Mouse (Mus musculus) right cerebral cortex, postnatal 10 days (tissue): Measurements from ENCODE around the gene Lgals7.
"Not testable (repeated sequence)": the region's sequence is repeated elsewhere in the genome, so short reads cannot be mapped to it uniquely, and the experiment has no call there.

ENCODE experiments used
- DNase-seq, 2 experiments: peaks; one replicate each; pipeline ENCODE4 v3.0.0; 2021; ENCODE audit warnings: low spot score in 2 of 2

The Lgals7 gene

GRCm38 (mm10) chr7:28876099-28876498 is 12.4 kb downstream of the Lgals7 start:
- no peak for DNase-seq

- no peak for DNase-seq
Measured at GRCm38 (mm10) chr7:28877155-28877554, 13.5 kb downstream of the Lgals7 start.

DNA sequence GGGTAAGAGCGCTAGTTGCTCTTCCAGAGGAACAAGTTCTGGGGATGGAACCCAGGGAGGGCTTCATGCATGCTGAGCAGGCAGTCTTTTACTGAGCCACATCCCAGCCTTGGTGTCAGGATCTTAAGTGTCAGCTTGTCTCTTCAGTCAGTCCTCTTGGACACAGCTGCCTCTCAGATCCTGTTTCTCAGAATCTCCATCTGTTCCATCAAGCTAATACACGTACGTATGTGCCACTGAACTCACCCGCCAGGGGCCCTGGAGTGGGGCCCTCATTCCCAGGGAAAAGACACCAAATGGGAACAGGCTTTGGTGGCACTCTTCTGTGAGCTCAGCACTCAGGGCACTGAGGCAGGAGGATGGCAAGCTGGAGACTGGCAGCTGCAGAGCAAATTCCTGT is 14.2 kb downstream of the Lgals7 start:
- DNase-seq, result no peak

DNA sequence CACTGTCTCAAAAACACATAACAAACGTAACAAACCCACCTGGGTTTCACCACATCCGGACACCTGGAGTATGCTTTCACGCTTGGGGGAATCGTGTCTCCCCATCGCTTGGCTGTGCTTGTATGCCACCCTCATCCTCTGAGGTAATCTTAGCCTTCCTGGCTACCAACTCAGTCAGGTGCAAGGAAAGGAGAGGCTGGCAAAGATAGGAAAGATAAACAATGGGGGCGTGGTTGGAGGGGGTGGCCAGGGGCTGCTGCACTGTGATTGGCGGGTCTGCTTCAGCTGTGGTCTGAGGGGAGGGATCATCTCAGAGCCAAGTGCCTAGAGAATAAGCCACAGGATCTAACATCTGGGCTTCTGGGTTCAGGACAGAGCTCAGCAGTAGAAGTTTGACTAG is 16.0 kb downstream of the Lgals7 start:
- no peak for DNase-seq

GRCm38 (mm10) chr7:28880554-28880953 is 16.9 kb downstream of the Lgals7 start:
- no peak for DNase-seq

DNA sequence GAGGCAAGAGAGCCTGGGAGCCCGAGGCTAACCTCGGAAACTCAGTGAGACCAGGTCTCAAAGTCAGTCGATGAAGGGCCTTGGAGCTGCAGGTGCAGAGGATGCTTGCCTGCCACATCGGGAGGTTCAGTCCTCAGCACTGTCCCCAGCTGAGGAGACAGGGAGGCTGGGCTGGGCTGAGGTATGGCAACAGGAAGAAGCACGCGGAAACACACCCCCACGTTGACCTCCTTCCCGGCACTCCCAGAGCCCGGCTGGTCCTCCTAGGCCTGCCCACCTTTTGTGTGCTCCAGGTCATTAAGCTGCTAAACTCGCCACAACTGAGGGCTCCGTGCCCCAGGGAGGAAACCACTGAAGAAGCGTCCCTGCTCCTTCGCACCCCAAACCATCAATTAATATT is 17.5 kb downstream of the Lgals7 start, which contains the start of gene Capn12:
Gene Capn12 (plus strand): TSS at position 224 of the 400 bp plus-strand sequence.
- DNase-seq, result no peak

DNA sequence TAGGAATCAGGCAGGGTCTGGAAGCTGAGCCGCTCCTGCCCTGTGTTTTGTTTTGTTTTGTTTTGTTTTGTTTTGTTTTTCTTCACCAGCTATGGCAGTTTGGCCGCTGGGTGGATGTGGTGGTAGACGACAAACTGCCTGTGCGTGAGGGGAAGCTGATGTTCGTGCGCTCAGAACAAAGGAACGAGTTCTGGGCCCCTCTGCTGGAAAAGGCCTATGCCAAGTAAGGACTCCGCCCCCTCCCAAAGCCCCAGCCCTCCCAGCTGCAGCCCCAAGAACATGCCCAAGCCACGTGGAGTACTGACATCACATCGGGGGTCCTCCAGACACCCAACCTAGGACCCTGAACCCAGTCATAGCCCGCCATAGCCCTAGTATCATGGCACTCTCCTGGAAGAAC is 19.4 kb downstream of the Lgals7 start:
- DNase-seq, result peak in 1 of 2 experiments; percentile 15

DNA sequence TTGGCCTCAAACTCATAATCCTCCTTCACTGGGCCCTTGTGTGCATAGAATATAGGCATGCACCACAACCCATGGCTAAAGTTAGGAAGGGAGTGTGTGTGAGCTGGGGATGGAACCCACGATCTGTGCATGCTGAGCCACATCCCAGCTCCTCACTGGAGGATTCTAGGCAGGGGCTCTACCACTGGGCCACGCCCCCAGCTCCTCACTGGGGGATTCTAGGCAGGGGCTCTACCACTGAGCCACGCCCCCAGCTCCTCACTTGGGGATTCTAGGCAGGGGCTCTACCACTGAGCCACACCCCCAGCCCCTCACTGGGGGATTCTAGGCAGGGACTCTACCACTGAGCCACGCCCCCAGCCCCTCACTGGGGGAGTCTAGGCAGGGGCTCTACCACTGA is 20.1 kb downstream of the Lgals7 start:
- not testable (repeated sequence) for DNase-seq

DNA sequence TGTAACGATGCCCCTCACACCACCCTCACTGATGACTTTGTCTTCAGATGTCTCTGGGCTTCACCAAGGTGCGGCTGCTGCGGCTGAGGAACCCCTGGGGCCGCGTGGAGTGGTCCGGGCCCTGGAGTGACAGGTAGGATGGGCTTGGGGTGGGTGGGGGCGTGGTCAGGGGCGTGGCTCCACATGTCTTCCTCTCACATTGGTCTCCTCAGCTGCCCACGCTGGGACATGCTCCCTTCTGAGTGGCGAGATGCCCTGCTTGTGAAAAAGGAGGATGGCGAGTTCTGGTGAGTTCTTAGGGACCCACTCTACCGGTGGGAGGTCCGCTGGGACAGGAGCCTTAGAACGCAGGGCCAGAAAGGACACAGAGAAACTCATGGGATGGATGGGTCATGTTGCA is 22.8 kb downstream of the Lgals7 start:
- peak in 1 of 2 experiments; percentile 27 for DNase-seq

GRCm38 (mm10) chr7:28888701-28889161 is 25.1 kb downstream of the Lgals7 start:
- peak in 1 of 2 experiments; percentile 51 for DNase-seq

GRCm38 (mm10) chr7:28892601-28893000 is 28.9 kb downstream of the Lgals7 start:
- peak in 1 of 2 experiments; percentile 21 for DNase-seq

- peak in 1 of 2 experiments; percentile 53 for DNase-seq
Measured at GRCm38 (mm10) chr7:28893643-28894265, 30.1 kb downstream of the Lgals7 start.

DNA sequence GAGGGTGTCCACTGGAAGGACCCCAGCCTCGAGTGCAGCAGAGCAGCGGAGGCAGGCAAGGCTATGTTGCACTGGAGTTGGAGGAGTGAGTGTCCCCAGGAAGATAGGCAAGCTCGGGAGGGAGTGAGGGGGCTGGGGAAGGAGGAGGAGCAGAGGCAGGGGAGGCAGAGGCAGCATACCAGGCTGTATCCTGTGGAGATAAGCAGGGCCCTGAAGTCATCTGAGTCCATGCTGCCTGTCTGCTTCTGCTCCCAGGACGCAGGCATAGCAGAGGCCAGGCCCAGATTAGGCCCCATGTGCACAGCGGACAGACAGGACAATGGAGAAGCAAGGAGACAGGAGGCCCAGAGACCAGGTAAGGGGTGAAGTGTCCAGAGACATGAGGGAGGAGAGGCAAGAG is 31.3 kb downstream of the Lgals7 start:
- DNase-seq, result no peak

GRCm38 (mm10) chr7:28897661-28898060 is 34.0 kb downstream of the Lgals7 start:
- DNase-seq, result no peak

DNA sequence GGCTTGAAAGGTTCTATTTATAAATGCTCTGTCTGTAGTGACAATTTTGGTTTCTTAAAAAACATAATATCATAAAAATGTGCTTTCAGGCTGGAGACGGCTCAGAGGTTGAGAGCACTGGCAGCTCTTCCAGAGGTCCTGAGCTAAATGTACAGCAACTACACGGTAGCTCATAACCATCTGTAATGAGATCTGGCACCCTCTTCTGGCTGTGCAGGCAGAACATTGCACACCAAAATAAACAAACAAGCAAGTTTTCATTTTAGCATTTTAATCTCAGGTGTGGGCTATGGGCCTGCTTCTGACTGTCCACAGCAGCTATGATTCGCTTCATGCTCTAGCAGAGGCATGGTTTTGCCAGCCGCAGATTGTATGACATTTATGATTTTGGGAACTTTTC is 36.3 kb downstream of the Lgals7 start:
- no peak for DNase-seq

DNA sequence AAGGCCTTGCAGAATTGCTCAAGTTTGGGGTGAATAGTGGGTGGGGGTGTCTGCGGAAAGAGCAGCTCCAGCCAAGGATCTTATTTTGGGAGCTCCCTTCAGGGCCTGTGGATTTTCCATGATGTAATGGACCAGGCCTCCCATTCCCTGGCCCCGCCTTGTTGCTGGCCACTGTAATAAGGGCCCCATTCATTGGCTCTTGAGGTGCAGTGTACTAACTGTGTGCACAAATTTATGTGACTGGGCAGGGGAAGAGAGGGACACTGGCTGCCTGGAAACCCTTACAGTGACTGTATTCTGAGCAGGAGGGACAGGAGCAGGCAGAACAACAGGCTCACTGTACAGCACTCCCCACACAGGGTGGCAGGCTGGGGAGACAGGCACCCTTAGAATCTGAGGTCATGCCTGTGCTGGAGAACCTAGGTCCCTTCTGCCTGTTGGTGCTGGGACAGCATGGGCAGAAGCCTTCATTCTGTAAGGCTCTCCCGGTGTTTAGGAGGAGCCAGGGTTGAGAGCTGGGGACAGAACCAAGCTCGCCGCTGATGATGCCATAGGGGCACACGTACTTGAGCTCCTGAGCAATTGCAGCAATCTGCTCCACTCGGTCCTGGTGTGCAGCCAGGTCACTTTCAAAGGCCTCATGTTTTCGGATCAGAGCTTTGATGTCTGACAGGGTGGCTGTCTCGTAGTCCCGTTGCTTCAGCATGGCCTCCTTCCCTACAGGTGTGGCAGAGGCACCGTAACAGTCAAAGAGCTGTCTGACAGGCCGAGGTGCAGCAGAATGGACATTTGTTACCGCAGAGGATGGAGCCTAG is 37.9 kb downstream of the Lgals7 start:
- peak; percentile 53 to 73 for DNase-seq

GRCm38 (mm10) chr7:28902180-28902579 is 38.5 kb downstream of the Lgals7 start:
- DNase-seq, result no peak

DNA sequence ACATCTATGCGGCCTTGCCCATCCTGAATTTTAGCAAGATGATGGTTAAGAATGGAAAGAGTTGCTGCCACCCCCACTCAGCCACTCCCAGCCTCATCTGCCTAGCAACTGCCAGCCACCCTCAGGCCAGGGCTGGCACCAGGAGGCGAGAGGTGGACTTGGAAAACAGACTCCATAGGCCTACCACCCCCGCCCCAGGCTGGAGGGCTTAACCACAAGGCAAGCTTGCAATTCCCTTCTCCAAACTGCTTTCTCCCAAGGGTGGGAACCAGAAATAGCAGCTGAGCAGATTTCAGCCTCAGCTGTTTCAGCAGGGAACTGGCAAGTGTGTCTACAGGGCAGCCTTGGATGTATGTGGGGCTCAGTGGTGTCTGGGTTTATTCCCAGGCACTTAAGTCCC is 39.2 kb downstream of the Lgals7 start:
- peak; percentile 73 to 80 for DNase-seq

- DNase-seq, result peak; percentile 70 to 84
Measured at GRCm38 (mm10) chr7:28903778-28904177, 40.1 kb downstream of the Lgals7 start.

DNA sequence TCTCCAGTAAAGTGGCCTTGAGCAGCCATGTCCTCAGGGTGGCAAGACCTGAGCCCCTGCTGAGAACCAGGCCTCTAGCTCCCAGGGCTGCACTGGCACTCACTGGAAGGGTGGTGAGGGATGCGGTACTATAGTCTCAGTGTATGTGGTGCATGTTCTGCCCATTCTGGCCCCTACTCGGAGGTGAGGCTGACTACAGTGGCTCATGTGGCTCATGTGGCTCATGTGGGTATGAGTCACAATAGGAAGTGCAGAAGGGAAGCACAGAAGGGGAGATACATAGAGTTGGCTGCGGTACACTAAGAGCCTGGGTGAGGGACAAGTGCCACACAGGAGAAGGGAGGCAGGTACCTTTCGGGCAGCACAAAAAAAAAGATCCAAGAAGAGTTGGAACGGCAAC is 43.5 kb downstream of the Lgals7 start:
- no peak for DNase-seq

GRCm38 (mm10) chr7:28911632-28912031 is 48.0 kb downstream of the Lgals7 start:
- no peak for DNase-seq

- no peak for DNase-seq
Measured at GRCm38 (mm10) chr7:28913171-28913570, 49.5 kb downstream of the Lgals7 start.
